Mouse (Mus musculus): ENCODE data around the gene Slc39a2. TPM values are rescaled to one million over a fixed set of nuclear protein-coding genes. Genes with fewer than 3 reads are reported as not detected.

Gene Slc39a2
- polyA plus RNA-seq, 1 experiment from 2014 or later, result 0.12 TPM

GRCm38 (mm10) chr14:51870756-51871155 lies 21.9 kb upstream of the Slc39a2 start:
- ATAC-seq (replicated peaks; ENCODE audit: low FRiP score, low read depth) (no peak), DNase-seq (ENCODE audit: low spot score) (no peak)
- 76% methylated on average over 2 of the region's 2 CpGs for WGBS
- Histone ChIP-seq H3K4me1 (replicated peaks; ENCODE audit: insufficient read depth, low read length) (no peaks in the 10 kb centered on the region), H3K4me2 (ENCODE audit: low read length) (no peak overlapping the region), H3K9me3 (replicated peaks; ENCODE audit: low read length) (no peaks in the 10 kb centered on the region), H3K4me3 (replicated peaks; ENCODE audit: low read depth, low read length) (no peak overlapping the region), H3K36me3 (ENCODE audit: insufficient read depth, low read length) (no peaks in the 10 kb centered on the region), H3K9ac (ENCODE audit: low read depth, low read length) (no peak overlapping the region), H3K27ac (no peak overlapping the region), H3K27me3 (ENCODE audit: insufficient read depth, low read length) (no peaks in the 10 kb centered on the region)
- TF ChIP-seq CTCF (IDR thresholded peaks at IDR 0.05; ENCODE audit: low read depth), result no peak

- no peaks in the 10 kb centered on the region for H3K27me3 ChIP-seq (ENCODE audit: insufficient read depth, low read length)
- no peak overlapping the region for H3K4me2 ChIP-seq (ENCODE audit: low read length)
- no peaks in the 10 kb centered on the region for H3K36me3 ChIP-seq (ENCODE audit: insufficient read depth, low read length)
- no peak for ATAC-seq (replicated peaks; ENCODE audit: low FRiP score, low read depth)
- no peak overlapping the region for H3K4me3 ChIP-seq (replicated peaks; ENCODE audit: low read depth, low read length)
- no peak for DNase-seq (ENCODE audit: low spot score)
- H3K9ac ChIP-seq (ENCODE audit: low read depth, low read length), result no peak overlapping the region
- no peak for TF ChIP-seq CTCF (IDR thresholded peaks at IDR 0.05; ENCODE audit: low read depth)
- no peaks in the 10 kb centered on the region for H3K9me3 ChIP-seq (replicated peaks; ENCODE audit: low read length)
- no peak overlapping the region for H3K27ac ChIP-seq
- no peaks in the 10 kb centered on the region for H3K4me1 ChIP-seq (replicated peaks; ENCODE audit: insufficient read depth, low read length)
- 62% methylated on average over 9 of the region's 9 CpGs for WGBS
Measured at GRCm38 (mm10) chr14:51871741-51872140, 20.9 kb upstream of the Slc39a2 start.

DNA sequence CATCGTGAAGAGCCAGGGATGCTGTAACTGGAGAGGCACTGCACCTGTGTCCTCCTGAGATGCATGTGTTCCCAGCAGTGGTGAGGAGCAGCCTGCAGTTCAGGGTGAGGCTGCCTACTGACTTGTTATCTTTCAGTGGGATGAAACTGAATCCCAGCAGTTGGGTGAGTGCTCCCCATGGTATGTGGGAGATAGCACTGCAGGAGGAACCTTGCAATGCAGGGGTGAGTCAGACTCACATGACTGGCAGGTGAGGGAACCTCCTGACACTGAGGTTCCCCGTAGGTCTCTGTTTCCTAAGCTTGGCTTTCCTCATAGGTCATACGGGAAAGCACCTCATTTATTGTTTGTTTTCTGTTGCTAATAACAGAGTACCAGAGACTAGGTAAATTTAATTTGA lies 15.2 kb upstream of the Slc39a2 start:
- no peak for ATAC-seq (replicated peaks; ENCODE audit: low FRiP score, low read depth)

GRCm38 (mm10) chr14:51883527-51884030 lies 9.1 kb upstream of the Slc39a2 start:
- Histone ChIP-seq H3K4me1 (replicated peaks; ENCODE audit: insufficient read depth, low read length) (peaks cover 9% of the 10 kb centered on the region; the same call in 1 of the 2 replicates), H3K36me3 (ENCODE audit: insufficient read depth, low read length) (peaks cover 6% of the 10 kb centered on the region; the same call in 1 of the 2 replicates), H3K9me3 (replicated peaks; ENCODE audit: low read length) (no peaks in the 10 kb centered on the region), H3K4me3 (replicated peaks; ENCODE audit: low read depth, low read length) (peak overlapping the region; percentile 62), H3K4me2 (ENCODE audit: low read length) (peak overlapping the region; percentile 68), H3K27me3 (ENCODE audit: insufficient read depth, low read length) (no peaks in the 10 kb centered on the region), H3K9ac (ENCODE audit: low read depth, low read length) (no peak overlapping the region), H3K27ac (peak overlapping the region; percentile 83)
- peak; percentile 63 for ATAC-seq (replicated peaks; ENCODE audit: low FRiP score, low read depth)
- peak; percentile 87 for TF ChIP-seq CTCF (IDR thresholded peaks at IDR 0.05; ENCODE audit: low read depth)
- WGBS, result 1% methylated on average over 4 of the region's 4 CpGs
- DNase-seq (ENCODE audit: low spot score), result peak; percentile 92

More for the DNA sequence above, 15.2 kb upstream of the Slc39a2 start:
- no peak for TF ChIP-seq CTCF (IDR thresholded peaks at IDR 0.05; ENCODE audit: low read depth)
- no peak overlapping the region for H3K4me2 ChIP-seq (ENCODE audit: low read length)
- no peaks in the 10 kb centered on the region for H3K9me3 ChIP-seq (replicated peaks; ENCODE audit: low read length)
- 68% methylated on average over 3 of the region's 3 CpGs for WGBS
- no peaks in the 10 kb centered on the region for H3K27me3 ChIP-seq (ENCODE audit: insufficient read depth, low read length)
- no peaks in the 10 kb centered on the region for H3K4me1 ChIP-seq (replicated peaks; ENCODE audit: insufficient read depth, low read length)
- H3K4me3 ChIP-seq (replicated peaks; ENCODE audit: low read depth, low read length), result no peak overlapping the region
- H3K9ac ChIP-seq (ENCODE audit: low read depth, low read length), result no peak overlapping the region
- H3K36me3 ChIP-seq (ENCODE audit: insufficient read depth, low read length), result no peaks in the 10 kb centered on the region
- DNase-seq (ENCODE audit: low spot score), result no peak
- H3K27ac ChIP-seq, result no peak overlapping the region

- H3K4me3 ChIP-seq (replicated peaks; ENCODE audit: low read depth, low read length), result peak overlapping the region; percentile 62
- no peak for TF ChIP-seq CTCF (IDR thresholded peaks at IDR 0.05; ENCODE audit: low read depth)
- peaks cover 9% of the 10 kb centered on the region; the same call in 1 of the 2 replicates for H3K4me1 ChIP-seq (replicated peaks; ENCODE audit: insufficient read depth, low read length)
- under 1% methylated on average over 14 of the region's 14 CpGs for WGBS
- peak overlapping the region; percentile 83 for H3K27ac ChIP-seq
- DNase-seq (ENCODE audit: low spot score) (peak; percentile 71), ATAC-seq (replicated peaks; ENCODE audit: low FRiP score, low read depth) (peak; percentile 31; the same call in 1 of the 2 replicates)
- H3K36me3 ChIP-seq (ENCODE audit: insufficient read depth, low read length), result peaks cover 11% of the 10 kb centered on the region; the same call in 1 of the 2 replicates
- peak overlapping the region; percentile 68 for H3K4me2 ChIP-seq (ENCODE audit: low read length)
- H3K9me3 ChIP-seq (replicated peaks; ENCODE audit: low read length), result no peaks in the 10 kb centered on the region
- no peaks in the 10 kb centered on the region for H3K27me3 ChIP-seq (ENCODE audit: insufficient read depth, low read length)
- H3K9ac ChIP-seq (ENCODE audit: low read depth, low read length), result peak overlapping the region; percentile 54; the same call in 1 of the 2 replicates
Measured at GRCm38 (mm10) chr14:51884031-51884544, 8.6 kb upstream of the Slc39a2 start.

DNA sequence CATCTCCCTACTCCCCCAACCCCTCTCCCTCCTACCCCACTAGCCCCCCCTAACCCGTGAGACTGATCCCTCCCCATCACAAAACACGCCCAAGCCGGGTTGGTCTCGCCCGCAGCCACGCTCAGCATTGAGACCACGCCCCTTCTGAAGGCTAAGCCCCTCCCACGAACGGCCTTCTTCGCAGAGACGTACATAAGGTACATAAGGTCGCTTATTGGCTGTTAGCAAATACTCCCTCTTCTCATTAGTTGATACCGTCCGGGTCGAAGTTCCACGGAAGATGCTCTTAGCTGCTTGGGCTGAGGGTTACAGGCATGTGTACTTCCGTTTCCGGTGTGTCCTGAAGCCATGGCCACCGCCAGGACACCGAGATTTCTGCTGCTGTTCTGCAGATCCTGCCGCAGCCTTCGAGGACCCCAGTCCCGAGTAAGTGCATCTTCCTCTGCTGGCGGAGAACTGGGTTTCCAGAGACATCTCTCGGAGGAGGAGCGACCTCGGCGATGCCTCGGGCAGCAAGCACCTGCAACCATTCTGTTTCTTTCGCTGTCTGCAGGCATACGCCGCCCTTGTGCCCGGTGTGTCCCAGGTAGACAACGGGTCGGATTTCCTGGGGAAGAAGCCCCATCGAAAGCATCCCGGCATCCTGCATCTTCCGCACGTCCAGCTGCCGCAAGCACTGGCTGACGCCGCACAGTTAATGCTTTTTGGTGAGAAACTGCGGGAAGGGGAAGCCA lies 7.9 kb upstream of the Slc39a2 start, which contains the start of gene Mettl17:
Gene Mettl17, plus strand, starts transcription at position 245 of the 734 bp plus-strand sequence.
- peaks cover 9% of the 10 kb centered on the region; the same call in 1 of the 2 replicates for H3K4me1 ChIP-seq (replicated peaks; ENCODE audit: insufficient read depth, low read length)
- TF ChIP-seq CTCF (IDR thresholded peaks at IDR 0.05; ENCODE audit: low read depth), result 0 out of 2 replicates have a peak, but pooled peaks have one; percentile 18
- DNase-seq (ENCODE audit: low spot score) (peak; percentile 99), ATAC-seq (replicated peaks; ENCODE audit: low FRiP score, low read depth) (peak; percentile 98)
- peak within 1 kb of the TSS; percentile 68 for H3K4me2 ChIP-seq (ENCODE audit: low read length)
- peak within 1 kb of the TSS; percentile 83 for H3K27ac ChIP-seq
- H3K9ac ChIP-seq (ENCODE audit: low read depth, low read length), result peak within 1 kb of the TSS; percentile 70
- peaks cover 18% of the 10 kb centered on the region for H3K36me3 ChIP-seq (ENCODE audit: insufficient read depth, low read length)
- H3K4me3 ChIP-seq (replicated peaks; ENCODE audit: low read depth, low read length), result peak within 1 kb of the TSS; percentile 62
- under 1% methylated on average over 43 of the region's 43 CpGs for WGBS
- H3K9me3 ChIP-seq (replicated peaks; ENCODE audit: low read length), result no peaks in the 10 kb centered on the region
- no peaks in the 10 kb centered on the region for H3K27me3 ChIP-seq (ENCODE audit: insufficient read depth, low read length)
